Mouse (Mus musculus) embryonic facial prominence, embryonic 14.5 days (tissue): ENCODE data around the gene Dennd2d. TPM values are rescaled to one million over a fixed set of nuclear protein-coding genes. Genes with fewer than 3 reads are reported as not detected.

Experiments
- ATAC-seq: fragments of 200-750 bp; cut with Nextera tagmentation; 2 replicates; pipeline ENCODE4 v1.8.0; 2017; ENCODE audit warnings: low read depth, moderate number of reproducible peaks, moderate TSS enrichment
- DNase-seq: peaks from one replicate; pipeline ENCODE4 v3.0.0-alpha.2; 2015; ENCODE audit warnings: low spot score
- H3K27ac ChIP-seq: fragments of 300-500 bp; sonication (generic); replicated peaks from 2 replicates; pipeline ENCODE4 v1.5.1; 2014; ENCODE audit warnings: low read depth, mild to moderate bottlenecking, low read length, moderate library complexity
- H3K27me3 ChIP-seq: fragments of 300-500 bp; sonication (generic); replicated peaks from 2 replicates; pipeline ENCODE4 v1.6.1; 2014; ENCODE audit warnings: low read length; ENCODE audit not compliant: control insufficient read depth, insufficient read depth
- H3K36me3 ChIP-seq: fragments of 300-500 bp; sonication (generic); 2 replicates; pipeline ENCODE4 v1.6.1; 2014; ENCODE audit warnings: low read length, mixed read lengths; ENCODE audit not compliant: control insufficient read depth, insufficient read depth
- H3K4me1 ChIP-seq: fragments of 300-500 bp; sonication (generic); 2 replicates; pipeline ENCODE4 v1.6.1; 2014; ENCODE audit warnings: antibody characterized with exemption, low read length; ENCODE audit not compliant: control insufficient read depth, insufficient read depth
- H3K4me2 ChIP-seq: fragments of 300-500 bp; sonication (generic); 2 replicates; pipeline ENCODE4 v1.6.1; 2014; ENCODE audit warnings: low read depth, mild to moderate bottlenecking, low read length, moderate library complexity, mixed read lengths
- H3K4me3 ChIP-seq: fragments of 300-500 bp; sonication (generic); 2 replicates; pipeline ENCODE4 v1.5.1; 2014; ENCODE audit warnings: low read depth, mild to moderate bottlenecking, low read length
- H3K9ac ChIP-seq: fragments of 300-500 bp; sonication (generic); 2 replicates; pipeline ENCODE4 v1.6.1; 2014; ENCODE audit warnings: low read depth, mild to moderate bottlenecking, low read length, moderate library complexity, mixed read lengths
- H3K9me3 ChIP-seq: fragments of 300-500 bp; sonication (generic); 2 replicates; pipeline ENCODE4 v1.6.1; 2016; ENCODE audit warnings: low read length; ENCODE audit not compliant: control insufficient read depth
- WGBS: fragments of 180-500 bp; shearing (Covaris S2); extraction: QIAGEN DNeasy Blood & Tissue Kit; methylation state at CpG from one replicate; pipeline ENCODE4 v1.1.7; 2014; 5-methylcytosine and 5-hydroxymethylcytosine counted together
- polyA plus RNA-seq: library from polyadenylated mRNA; unstranded; fragments of >200 nt; fragmentation: Nextera tagmentation; extraction: Ambion mirVana; gene quantifications from 2 replicates; pipeline ENCODE4 v1.2.1, GENCODE M21; 2014

The Dennd2d gene
- polyA plus RNA-seq, 1 experiment from 2014 or later, result 3.5 TPM

DNA sequence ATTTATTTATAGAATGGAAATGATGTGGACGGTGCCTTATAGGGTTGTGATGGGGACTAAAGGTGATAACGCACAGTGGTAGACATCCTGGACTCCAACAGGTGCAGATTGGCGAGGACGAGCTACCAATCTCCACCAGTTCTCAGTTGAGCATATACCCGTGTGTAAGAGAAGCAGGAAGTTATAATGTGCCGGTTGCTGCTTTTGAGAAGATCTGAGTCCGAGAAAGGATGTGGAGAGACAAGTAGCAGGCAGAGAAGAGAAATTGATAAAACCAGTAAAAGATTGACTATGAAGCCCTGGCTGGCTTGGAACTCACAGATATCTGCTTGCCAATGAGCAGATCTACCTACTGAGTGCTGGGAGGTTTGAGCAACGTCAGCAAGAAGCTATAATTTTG lies 11.0 kb downstream of the Dennd2d start:
- Histone ChIP-seq H3K36me3 (no peaks in the 10 kb centered on the region), H3K9me3 (no peaks in the 10 kb centered on the region), H3K4me3 (no peak overlapping the region), H3K4me2 (no peak overlapping the region), H3K9ac (no peak overlapping the region), H3K27me3 (no peaks in the 10 kb centered on the region), H3K27ac (no peak overlapping the region), H3K4me1 (no peaks in the 10 kb centered on the region)
- DNase-seq (no peak), ATAC-seq (no peak)
- WGBS, result 87% methylated on average over 8 of the region's 8 CpGs

DNA sequence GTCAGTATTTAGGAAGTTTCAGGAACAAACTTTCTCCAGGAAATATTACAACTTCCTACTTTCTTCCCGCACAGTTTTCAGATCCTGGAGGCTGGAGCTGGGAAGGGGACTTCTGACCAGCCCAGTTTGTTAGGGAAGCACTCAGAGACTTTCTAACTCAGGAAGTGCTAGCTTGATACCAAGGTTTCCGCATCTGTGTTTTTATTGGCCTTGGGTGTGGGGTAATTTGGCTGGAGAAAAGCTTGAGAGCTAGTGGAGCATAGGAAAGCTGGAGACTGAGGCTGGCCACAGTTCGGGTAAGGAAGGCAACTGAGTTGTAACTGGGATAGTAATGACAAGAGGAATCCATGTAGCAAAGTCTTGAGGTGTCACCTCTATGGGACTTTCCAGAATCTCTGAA lies 11.7 kb downstream of the Dennd2d start:
- Histone ChIP-seq H3K27ac (no peak overlapping the region), H3K9me3 (no peaks in the 10 kb centered on the region), H3K36me3 (no peaks in the 10 kb centered on the region), H3K9ac (no peak overlapping the region), H3K4me1 (no peaks in the 10 kb centered on the region), H3K27me3 (no peaks in the 10 kb centered on the region), H3K4me3 (no peak overlapping the region), H3K4me2 (no peak overlapping the region)
- ATAC-seq (no peak), DNase-seq (no peak)
- WGBS, result 72% methylated on average over 3 of the region's 3 CpGs

- no peak overlapping the region for H3K27ac ChIP-seq
These were observed 12.3 kb downstream of the Dennd2d start for GRCm38 (mm10) chr3:106494417-106494950.

DNA sequence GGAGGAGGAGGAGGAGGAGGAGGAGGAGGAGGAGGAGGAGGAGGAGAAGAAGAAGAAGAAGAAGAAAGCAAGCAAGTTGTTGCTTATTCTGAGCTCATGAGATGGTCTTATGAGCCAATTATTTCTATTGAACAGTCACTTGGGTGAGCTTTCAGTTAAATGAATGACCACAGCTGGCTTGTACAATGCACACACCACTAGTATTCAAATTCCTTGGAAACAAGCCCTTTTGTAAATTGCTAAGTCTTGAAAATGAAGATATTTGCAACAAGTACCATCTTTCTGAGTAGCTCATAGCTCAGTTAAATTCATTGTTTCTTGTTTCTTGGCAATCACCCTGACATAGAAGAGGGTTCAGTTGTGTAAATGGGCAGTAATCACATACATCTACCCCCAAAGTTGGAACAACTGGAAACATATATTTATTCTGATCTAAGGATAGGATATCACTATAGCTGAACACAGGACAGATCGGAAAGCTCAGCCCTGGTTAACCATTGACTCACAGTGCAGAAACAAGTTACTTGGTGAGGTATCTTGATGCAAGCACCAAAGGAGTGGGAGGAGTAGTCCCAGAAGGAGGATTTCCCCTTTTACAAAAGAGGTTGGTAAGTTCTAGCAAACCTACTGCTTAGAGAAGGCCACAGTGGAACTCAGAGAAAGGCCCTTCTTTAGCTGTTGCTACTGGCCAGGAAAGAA lies 13.3 kb downstream of the Dennd2d start:
- WGBS, result 74% methylated on average over 1 of the region's 1 CpGs

More at GRCm38 (mm10) chr3:106494417-106494950, 12.3 kb downstream of the Dennd2d start:
- no peaks in the 10 kb centered on the region for H3K4me1 ChIP-seq
- 65% methylated on average over 1 of the region's 1 CpGs for WGBS
- H3K4me3 ChIP-seq, result no peak overlapping the region
- no peaks in the 10 kb centered on the region for H3K9me3 ChIP-seq
- H3K4me2 ChIP-seq, result no peak overlapping the region
- 0 out of 2 replicates have a peak, but pooled peaks cover under 1% of the 10 kb centered on the region for H3K36me3 ChIP-seq
- ATAC-seq (no peak), DNase-seq (no peak)
- H3K9ac ChIP-seq, result no peak overlapping the region
- no peaks in the 10 kb centered on the region for H3K27me3 ChIP-seq

DNA sequence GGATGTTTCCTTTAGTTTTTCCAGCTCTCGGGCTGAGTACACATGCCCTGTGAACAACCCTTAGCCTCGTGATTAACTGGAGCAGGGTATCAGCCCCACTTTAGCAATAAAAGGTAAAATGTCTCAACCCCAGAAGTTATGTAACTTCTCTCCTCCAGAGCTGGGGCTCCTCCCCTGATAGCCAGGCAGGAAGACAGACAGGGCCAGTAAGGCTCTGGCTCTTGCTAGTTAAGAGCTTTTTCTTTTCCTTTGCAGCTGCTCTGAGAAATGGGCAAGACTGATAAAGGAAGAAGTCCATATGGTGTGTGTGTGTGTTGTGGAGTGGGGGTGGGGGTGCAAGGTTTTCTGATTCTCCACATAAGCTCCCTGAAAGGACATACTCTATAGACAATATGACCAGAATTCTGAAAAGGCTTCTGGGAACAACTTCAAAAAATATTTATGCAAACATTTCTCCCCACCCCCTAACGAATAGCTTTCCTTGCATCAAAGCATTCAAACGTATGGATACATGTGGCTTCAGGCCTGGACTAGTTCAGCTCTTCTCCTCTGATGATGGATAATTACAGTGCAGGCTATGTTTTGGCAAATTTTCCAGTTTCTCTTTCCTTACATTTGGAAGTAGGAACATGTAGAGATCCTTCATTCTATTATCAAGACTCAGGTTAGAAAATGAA lies 14.0 kb downstream of the Dennd2d start:
- 0 out of 2 replicates have a peak, but pooled peaks have one; percentile 12 for ATAC-seq
- 56% methylated on average over 4 of the region's 4 CpGs for WGBS
- no peak overlapping the region for H3K4me2 ChIP-seq
- no peak overlapping the region for H3K9ac ChIP-seq
- no peak overlapping the region for H3K27ac ChIP-seq
- no peaks in the 10 kb centered on the region for H3K27me3 ChIP-seq
- H3K4me1 ChIP-seq, result no peaks in the 10 kb centered on the region
- 0 out of 2 replicates have a peak, but pooled peaks cover 13% of the 10 kb centered on the region for H3K36me3 ChIP-seq
- no peak overlapping the region for H3K4me3 ChIP-seq
- peak; percentile 68 for DNase-seq
- no peaks in the 10 kb centered on the region for H3K9me3 ChIP-seq

More for the DNA sequence above, 13.3 kb downstream of the Dennd2d start:
- Histone ChIP-seq H3K4me3 (no peak overlapping the region), H3K27me3 (no peaks in the 10 kb centered on the region), H3K9ac (no peak overlapping the region), H3K4me2 (no peak overlapping the region), H3K27ac (no peak overlapping the region), H3K9me3 (no peaks in the 10 kb centered on the region), H3K4me1 (no peaks in the 10 kb centered on the region), H3K36me3 (0 out of 2 replicates have a peak, but pooled peaks cover 9% of the 10 kb centered on the region)
- no peak for DNase-seq
- ATAC-seq, result no peak

- ATAC-seq, result no peak
- Histone ChIP-seq H3K27ac (no peak overlapping the region), H3K9ac (no peak overlapping the region), H3K9me3 (no peaks in the 10 kb centered on the region), H3K36me3 (peaks cover 20% of the 10 kb centered on the region; the same call in 1 of the 2 replicates), H3K4me2 (no peak overlapping the region), H3K4me3 (no peak overlapping the region), H3K4me1 (no peaks in the 10 kb centered on the region), H3K27me3 (no peaks in the 10 kb centered on the region)
- WGBS, result 64% methylated on average over 3 of the region's 3 CpGs
- no peak for DNase-seq
These were observed 14.8 kb downstream of the Dennd2d start for GRCm38 (mm10) chr3:106496996-106497395.

GRCm38 (mm10) chr3:106500510-106500909 lies 18.3 kb downstream of the Dennd2d start:
- no peak for DNase-seq
- Histone ChIP-seq H3K4me1 (no peaks in the 10 kb centered on the region), H3K27ac (no peak overlapping the region), H3K36me3 (peaks cover 44% of the 10 kb centered on the region), H3K4me2 (no peak overlapping the region), H3K9ac (no peak overlapping the region), H3K27me3 (no peaks in the 10 kb centered on the region), H3K4me3 (no peak overlapping the region), H3K9me3 (no peaks in the 10 kb centered on the region)
- 83% methylated on average over 2 of the region's 2 CpGs for WGBS
- ATAC-seq, result no peak

DNA sequence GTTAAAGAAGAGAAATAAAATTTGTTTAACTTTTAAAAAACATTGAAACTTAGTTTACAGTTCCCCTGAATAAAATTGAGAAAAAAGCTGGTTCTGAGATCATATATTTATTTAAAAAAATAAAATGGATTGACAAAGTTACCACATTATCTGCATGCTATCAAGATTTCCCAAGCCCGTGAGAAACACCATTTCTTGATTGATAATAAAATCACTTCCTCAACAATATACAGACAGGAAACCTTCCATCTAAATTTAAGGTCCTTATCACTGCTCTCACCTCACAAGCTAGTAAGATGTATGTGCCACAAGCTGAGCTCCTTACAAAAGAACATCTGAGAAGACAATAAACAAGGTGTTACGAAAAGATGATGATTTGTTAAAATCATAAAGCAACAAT lies 20.7 kb downstream of the Dennd2d start:
- Histone ChIP-seq H3K27ac (no peak overlapping the region), H3K36me3 (peaks cover 48% of the 10 kb centered on the region), H3K4me1 (no peaks in the 10 kb centered on the region), H3K9ac (no peak overlapping the region), H3K4me3 (no peak overlapping the region), H3K27me3 (no peaks in the 10 kb centered on the region), H3K4me2 (no peak overlapping the region), H3K9me3 (no peaks in the 10 kb centered on the region)
- WGBS, result 88% methylated on average over 2 of the region's 2 CpGs
- ATAC-seq (no peak), DNase-seq (no peak)
